Mouse (Mus musculus): ENCODE results near the gene Zfp704. TPM values are rescaled to one million over a fixed set of nuclear protein-coding genes. Genes with fewer than 3 reads are reported as not detected.

The Zfp704 gene
- polyA plus RNA-seq, 1 experiment from 2014 or later: 14.7 TPM

DNA sequence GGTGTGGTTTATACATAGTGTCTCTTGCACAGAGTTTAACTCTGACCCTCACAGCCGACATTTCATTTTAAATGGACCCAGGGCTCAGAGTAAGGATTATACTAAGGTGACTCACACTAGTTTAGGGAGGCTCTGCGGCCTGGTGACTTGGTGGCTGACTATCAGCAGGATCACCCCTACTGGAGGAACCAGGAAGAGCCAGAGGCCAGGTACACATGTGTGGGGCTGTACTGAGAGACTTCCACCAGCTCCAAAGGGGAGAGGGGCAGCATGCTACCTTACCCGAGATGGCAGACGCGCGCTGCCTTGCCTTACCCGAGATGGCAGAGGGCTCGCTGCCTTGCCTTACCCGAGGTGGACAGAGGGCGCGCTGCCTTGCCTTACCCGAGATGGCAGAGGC lies 159.4 kb downstream of the Zfp704 start:
- Histone ChIP-seq H3K4me3 (replicated peaks; ENCODE audit: low read length) (no peak overlapping the region), H3K9me3 (ENCODE audit: control insufficient read depth, low read length) (no peaks in the 10 kb centered on the region), H3K9ac (no peak overlapping the region), H3K27me3 (ENCODE audit: control insufficient read depth, insufficient read depth, low read length) (no peaks in the 10 kb centered on the region), H3K4me1 (replicated peaks; ENCODE audit: control insufficient read depth, insufficient read depth, low read length) (0 out of 2 replicates have a peak, but pooled peaks cover 5% of the 10 kb centered on the region), H3K27ac (no peak overlapping the region), H3K36me3 (replicated peaks; ENCODE audit: control insufficient read depth, insufficient read depth) (peaks cover 21% of the 10 kb centered on the region), H3K4me2 (replicated peaks) (no peak overlapping the region)
- 92% methylated on average over 12 of the region's 12 CpGs for WGBS
- ATAC-seq (ENCODE audit: low FRiP score) (no peak), DNase-seq (ENCODE audit: low spot score) (no peak)

- no peak overlapping the region for H3K4me2 ChIP-seq (replicated peaks)
- WGBS: 56% methylated on average over 7 of the region's 7 CpGs
- no peak for DNase-seq (ENCODE audit: low spot score)
Measured at GRCm38 (mm10) chr3:9449261-9450007, 160.5 kb downstream of the Zfp704 start.

GRCm38 (mm10) chr3:9448541-9448940 lies 161.3 kb downstream of the Zfp704 start:
- no peak overlapping the region for H3K9ac ChIP-seq
- DNase-seq (ENCODE audit: low spot score) (no peak), ATAC-seq (ENCODE audit: low FRiP score) (no peak)
- H3K36me3 ChIP-seq (replicated peaks; ENCODE audit: control insufficient read depth, insufficient read depth): peaks cover 25% of the 10 kb centered on the region
- no peak overlapping the region for H3K4me2 ChIP-seq (replicated peaks)
- no peak overlapping the region for H3K4me3 ChIP-seq (replicated peaks; ENCODE audit: low read length)
- H3K4me1 ChIP-seq (replicated peaks; ENCODE audit: control insufficient read depth, insufficient read depth, low read length): 0 out of 2 replicates have a peak, but pooled peaks cover 5% of the 10 kb centered on the region
- H3K27ac ChIP-seq: no peak overlapping the region
- WGBS: 93% methylated on average over 5 of the region's 5 CpGs
- no peaks in the 10 kb centered on the region for H3K9me3 ChIP-seq (ENCODE audit: control insufficient read depth, low read length)
- no peaks in the 10 kb centered on the region for H3K27me3 ChIP-seq (ENCODE audit: control insufficient read depth, insufficient read depth, low read length)

More at GRCm38 (mm10) chr3:9449261-9450007, 160.5 kb downstream of the Zfp704 start:
- peaks cover 25% of the 10 kb centered on the region for H3K36me3 ChIP-seq (replicated peaks; ENCODE audit: control insufficient read depth, insufficient read depth)
- H3K9ac ChIP-seq: peak overlapping the region; percentile 1; the same call in 1 of the 2 replicates
- no peaks in the 10 kb centered on the region for H3K9me3 ChIP-seq (ENCODE audit: control insufficient read depth, low read length)
- H3K27me3 ChIP-seq (ENCODE audit: control insufficient read depth, insufficient read depth, low read length): no peaks in the 10 kb centered on the region
- peak; percentile 65; the same call in 1 of the 2 replicates for ATAC-seq (ENCODE audit: low FRiP score)
- H3K4me1 ChIP-seq (replicated peaks; ENCODE audit: control insufficient read depth, insufficient read depth, low read length): 0 out of 2 replicates have a peak, but pooled peaks cover 5% of the 10 kb centered on the region
- no peak overlapping the region for H3K4me3 ChIP-seq (replicated peaks; ENCODE audit: low read length)
- H3K27ac ChIP-seq: peak overlapping the region; percentile 39; the same call in 1 of the 2 replicates

DNA sequence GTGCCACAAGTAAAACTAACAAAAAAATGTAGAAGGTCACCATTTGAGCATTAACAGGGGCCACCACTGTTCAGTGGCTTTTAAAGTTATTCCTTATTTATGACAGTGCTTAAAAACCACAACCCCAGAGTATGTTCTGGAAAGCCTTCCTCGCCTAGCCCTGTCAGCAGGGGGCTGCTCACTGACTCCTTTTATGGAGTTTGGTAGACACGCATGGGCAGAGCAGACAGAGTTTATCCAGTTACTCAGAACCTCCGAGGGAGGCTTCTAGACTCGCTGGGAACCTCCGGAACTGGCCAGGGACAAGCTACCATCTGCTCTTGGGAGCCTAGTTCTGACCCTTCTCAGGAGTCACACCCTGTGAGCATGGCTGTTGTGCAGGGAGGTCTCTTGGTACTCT lies 165.3 kb downstream of the Zfp704 start:
- no peaks in the 10 kb centered on the region for H3K27me3 ChIP-seq (ENCODE audit: control insufficient read depth, insufficient read depth, low read length)
- H3K4me3 ChIP-seq (replicated peaks; ENCODE audit: low read length): no peak overlapping the region
- 76% methylated on average over 5 of the region's 5 CpGs for WGBS
- H3K36me3 ChIP-seq (replicated peaks; ENCODE audit: control insufficient read depth, insufficient read depth): peaks cover 21% of the 10 kb centered on the region
- no peak overlapping the region for H3K27ac ChIP-seq
- ATAC-seq (ENCODE audit: low FRiP score): no peak
- no peak overlapping the region for H3K4me2 ChIP-seq (replicated peaks)
- no peaks in the 10 kb centered on the region for H3K9me3 ChIP-seq (ENCODE audit: control insufficient read depth, low read length)
- no peak overlapping the region for H3K9ac ChIP-seq
- DNase-seq (ENCODE audit: low spot score): no peak
- H3K4me1 ChIP-seq (replicated peaks; ENCODE audit: control insufficient read depth, insufficient read depth, low read length): 0 out of 2 replicates have a peak, but pooled peaks cover 5% of the 10 kb centered on the region

- Histone ChIP-seq H3K9me3 (ENCODE audit: control insufficient read depth, low read length) (no peaks in the 10 kb centered on the region), H3K36me3 (replicated peaks; ENCODE audit: control insufficient read depth, insufficient read depth) (peaks cover 27% of the 10 kb centered on the region), H3K4me1 (replicated peaks; ENCODE audit: control insufficient read depth, insufficient read depth, low read length) (0 out of 2 replicates have a peak, but pooled peaks cover under 1% of the 10 kb centered on the region), H3K4me2 (replicated peaks) (no peak overlapping the region), H3K4me3 (replicated peaks; ENCODE audit: low read length) (no peak overlapping the region), H3K27ac (no peak overlapping the region), H3K27me3 (ENCODE audit: control insufficient read depth, insufficient read depth, low read length) (no peaks in the 10 kb centered on the region), H3K9ac (no peak overlapping the region)
- ATAC-seq (ENCODE audit: low FRiP score): no peak
- no peak for DNase-seq (ENCODE audit: low spot score)
- WGBS: 87% methylated on average over 7 of the region's 7 CpGs
Measured at GRCm38 (mm10) chr3:9443981-9444380, 165.9 kb downstream of the Zfp704 start.

GRCm38 (mm10) chr3:9443476-9443875 lies 166.4 kb downstream of the Zfp704 start:
- Histone ChIP-seq H3K27ac (no peak overlapping the region), H3K27me3 (ENCODE audit: control insufficient read depth, insufficient read depth, low read length) (no peaks in the 10 kb centered on the region), H3K9ac (no peak overlapping the region), H3K4me1 (replicated peaks; ENCODE audit: control insufficient read depth, insufficient read depth, low read length) (no peaks in the 10 kb centered on the region), H3K4me2 (replicated peaks) (no peak overlapping the region), H3K4me3 (replicated peaks; ENCODE audit: low read length) (no peak overlapping the region), H3K9me3 (ENCODE audit: control insufficient read depth, low read length) (no peaks in the 10 kb centered on the region), H3K36me3 (replicated peaks; ENCODE audit: control insufficient read depth, insufficient read depth) (peaks cover 32% of the 10 kb centered on the region)
- no peak for ATAC-seq (ENCODE audit: low FRiP score)
- DNase-seq (ENCODE audit: low spot score): no peak
- WGBS: 91% methylated on average over 2 of the region's 2 CpGs

DNA sequence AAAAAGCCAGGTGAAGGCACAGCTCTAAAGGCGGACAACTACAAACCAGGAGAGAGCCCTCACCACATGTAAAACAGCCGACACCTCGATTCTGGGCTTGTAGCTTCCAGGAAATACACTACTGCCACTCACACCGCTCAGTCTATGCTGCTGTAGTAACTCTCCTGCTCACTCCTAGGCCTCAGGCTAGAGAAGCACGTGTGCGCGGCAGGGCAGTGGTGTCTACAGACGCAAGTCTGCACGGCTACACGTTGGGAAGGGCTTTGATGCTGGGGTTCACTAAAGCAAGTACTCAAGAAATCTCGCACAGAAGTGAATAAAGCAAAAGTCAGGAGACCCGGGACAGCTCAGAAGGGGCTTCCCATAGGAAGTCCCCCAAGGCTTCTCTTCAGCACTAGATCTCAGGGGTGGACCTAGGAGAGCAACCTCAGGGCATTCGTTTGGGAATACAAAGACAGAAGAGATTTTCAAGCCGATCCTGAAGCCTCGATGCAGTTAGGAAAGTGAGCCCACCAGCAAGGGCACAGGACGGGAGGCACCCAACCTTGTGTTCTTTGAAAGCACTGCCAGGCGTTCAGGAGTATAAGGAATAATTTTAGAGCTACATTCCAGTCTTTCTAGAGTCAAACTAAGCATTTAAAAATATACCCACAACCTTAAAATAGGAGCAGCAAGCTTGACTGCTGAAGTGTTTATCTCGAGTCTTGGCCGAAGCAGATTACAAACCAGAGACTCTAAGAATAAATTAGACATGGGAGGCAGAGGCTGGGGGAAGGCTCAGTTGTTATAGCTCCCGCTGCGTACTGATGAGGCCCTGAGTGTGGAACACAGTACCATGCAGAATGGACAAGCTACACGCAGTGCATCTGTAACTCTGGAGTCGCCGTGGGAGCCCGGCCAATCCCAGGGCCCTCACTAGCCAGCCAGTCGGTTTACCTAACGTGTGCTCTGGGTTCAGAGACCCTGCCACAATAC lies 168.0 kb downstream of the Zfp704 start:
- Histone ChIP-seq H3K4me1 (replicated peaks; ENCODE audit: control insufficient read depth, insufficient read depth, low read length) (no peaks in the 10 kb centered on the region), H3K4me2 (replicated peaks) (no peak overlapping the region), H3K36me3 (replicated peaks; ENCODE audit: control insufficient read depth, insufficient read depth) (peaks cover 38% of the 10 kb centered on the region), H3K27me3 (ENCODE audit: control insufficient read depth, insufficient read depth, low read length) (no peaks in the 10 kb centered on the region), H3K9me3 (ENCODE audit: control insufficient read depth, low read length) (no peaks in the 10 kb centered on the region), H3K9ac (no peak overlapping the region), H3K27ac (no peak overlapping the region), H3K4me3 (replicated peaks; ENCODE audit: low read length) (no peak overlapping the region)
- DNase-seq (ENCODE audit: low spot score) (no peak), ATAC-seq (ENCODE audit: low FRiP score) (no peak)
- WGBS: 92% methylated on average over 27 of the region's 27 CpGs

DNA sequence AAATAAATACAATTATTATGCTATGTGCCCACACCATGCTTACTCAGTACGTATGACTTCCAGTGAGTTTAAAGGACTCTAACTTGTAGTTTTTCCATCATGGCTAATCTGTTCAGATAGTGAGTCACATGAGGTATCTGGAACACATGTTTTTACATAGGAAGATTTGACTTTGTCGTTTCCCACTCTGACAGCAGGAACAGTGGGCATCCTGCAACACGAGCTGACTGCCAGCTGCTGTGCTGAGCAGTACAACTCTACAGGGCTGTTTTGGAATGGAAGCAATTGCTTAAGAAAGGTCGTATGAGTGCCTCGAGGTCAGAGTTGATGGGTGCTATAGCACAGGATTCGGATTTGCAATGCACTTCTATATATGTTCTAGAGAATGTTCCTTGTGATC lies 169.4 kb downstream of the Zfp704 start:
- DNase-seq (ENCODE audit: low spot score) (no peak), ATAC-seq (ENCODE audit: low FRiP score) (no peak)
- 91% methylated on average over 6 of the region's 6 CpGs for WGBS
- Histone ChIP-seq H3K36me3 (replicated peaks; ENCODE audit: control insufficient read depth, insufficient read depth) (peaks cover 28% of the 10 kb centered on the region), H3K4me3 (replicated peaks; ENCODE audit: low read length) (no peak overlapping the region), H3K9ac (no peak overlapping the region), H3K4me2 (replicated peaks) (no peak overlapping the region), H3K27ac (no peak overlapping the region), H3K4me1 (replicated peaks; ENCODE audit: control insufficient read depth, insufficient read depth, low read length) (no peaks in the 10 kb centered on the region), H3K9me3 (ENCODE audit: control insufficient read depth, low read length) (no peaks in the 10 kb centered on the region), H3K27me3 (ENCODE audit: control insufficient read depth, insufficient read depth, low read length) (no peaks in the 10 kb centered on the region)

Data from hindbrain, embryonic 14.5 days (tissue).